Mouse (Mus musculus) heart, adult 8-10 months (tissue): ENCODE results near the gene Hist1h4b. TPM values are rescaled to one million over a fixed set of nuclear protein-coding genes. Genes with fewer than 3 reads are reported as not detected.

Source experiments
- DNase-seq: peaks from one replicate; pipeline ENCODE4 v3.0.0; 2022; ENCODE audit warnings: low spot score
- microRNA-seq: library from miRNA; unstranded; fragments of <30 nt; microRNA quantifications from one replicate; pipeline ENCODE4 v1.2.0, GENCODE M21; 2022
- total RNA-seq, 4 experiments: library from RNA; stranded (reverse); gene quantifications; 2 replicates each; pipeline ENCODE4 v1.2.4; 2022

Hist1h4b gene
- total RNA-seq, 4 experiments from 2014 or later = 5.4 to 9.6 (median 6.8) TPM

DNA sequence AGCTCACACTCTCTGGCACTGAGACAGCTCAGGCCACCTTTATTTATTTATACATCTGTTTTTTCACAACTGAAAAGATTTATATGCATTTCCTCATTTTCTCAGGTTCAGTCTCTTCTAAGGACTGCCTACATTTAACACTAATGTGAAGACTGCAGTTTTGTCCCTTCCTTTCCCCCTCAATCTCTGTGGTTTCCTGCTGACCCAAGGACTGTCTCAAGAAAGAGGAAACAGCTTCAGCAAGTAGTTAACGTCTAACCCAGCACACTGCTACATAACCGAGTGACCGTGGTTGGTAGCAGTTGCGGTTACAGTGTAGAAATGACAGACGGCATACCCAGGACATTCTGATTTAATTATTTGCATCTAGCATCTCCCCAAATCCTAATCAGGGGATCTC lies 42.6 kb downstream of the Hist1h4b start:
- no peak for DNase-seq

DNA sequence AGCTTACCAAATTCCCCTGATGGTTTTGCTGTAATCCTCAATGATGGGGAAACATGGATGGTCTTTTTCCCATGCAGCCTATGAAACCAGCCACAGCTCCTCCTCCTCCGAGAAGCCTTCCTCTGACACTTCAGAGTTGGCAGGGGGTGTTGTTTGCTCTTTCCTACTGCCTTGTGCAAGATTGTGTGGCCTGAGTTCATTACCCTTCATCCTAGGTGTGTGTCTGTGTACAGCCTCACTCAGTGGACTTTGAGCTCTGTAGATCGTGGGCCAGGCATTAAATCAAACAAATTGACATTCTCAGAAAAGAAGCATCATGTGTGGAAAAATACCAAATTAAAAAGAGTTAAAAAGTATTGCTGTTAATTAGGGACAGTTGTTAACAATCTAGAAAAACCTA lies 47.7 kb downstream of the Hist1h4b start:
- no peak for DNase-seq

DNA sequence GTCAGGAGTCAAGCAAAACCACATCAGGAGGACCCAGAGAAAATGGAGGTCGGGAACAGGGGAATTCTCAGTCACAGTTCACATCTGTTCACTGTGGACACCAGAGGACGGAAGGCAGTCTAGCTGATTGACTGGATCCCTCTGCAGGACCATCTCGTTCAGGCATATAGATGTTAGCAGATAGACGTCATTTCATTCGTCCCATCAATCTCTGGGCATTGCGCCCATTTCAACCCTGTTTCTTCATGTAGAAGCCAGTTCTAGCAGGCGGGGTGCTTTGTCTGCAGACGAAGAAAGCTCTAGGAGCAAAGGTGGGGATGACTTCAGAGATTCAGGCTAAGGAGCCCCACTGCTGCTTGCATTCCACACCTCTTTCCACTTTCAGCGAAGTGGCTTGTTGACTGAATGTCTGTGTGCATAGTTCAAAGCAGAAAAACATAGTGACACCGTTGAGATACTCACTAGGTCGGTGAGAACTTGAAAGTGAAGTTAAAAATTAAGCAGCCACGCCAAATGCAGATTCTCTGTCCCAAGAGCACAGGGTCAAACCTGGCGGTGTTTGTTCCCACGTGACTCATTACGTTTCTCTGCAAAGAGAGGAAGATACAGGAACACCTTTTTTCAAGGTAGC lies 49.7 kb downstream of the Hist1h4b start, which contains the start of gene Slc17a2:
Slc17a2 (plus strand) TSS at position 572 of the 631 bp plus-strand sequence.
- no peak for DNase-seq

Small RNAs within 50 kb of the gene (microRNA-seq; reads per million reads assigned to microRNA genes)
- not detected for gene Gm44314
- not detected for gene Gm44484

Other genes with a start within 250 kb of the Hist1h4b start
- 100 to 1,000 TPM; 231 to 254 (median 246) TPM for gene Hist1h4h, start 226.0 kb upstream of the Hist1h4b start, total RNA-seq
- gene Hist1h2af, start 223.1 kb upstream of the Hist1h4b start, total RNA-seq = 10 to 100 TPM in 1 of 4 experiments, 1 to 10 TPM in 3; 2.4 to 17.9 (median 5.5) TPM
- 1 to 10 TPM; 3.4 to 5.0 (median 3.8) TPM for gene Hist1h3g, start 221.6 kb upstream of the Hist1h4b start, total RNA-seq
- gene Hist1h2bh, start 213.6 kb upstream of the Hist1h4b start, total RNA-seq = 1 to 10 TPM in 2 of 4 experiments, under 1 TPM in 2; 0.91 to 1.3 (median 1.1) TPM
- 1 to 10 TPM; 4.6 to 6.3 (median 5.7) TPM for gene Hist1h3f, start 213.0 kb upstream of the Hist1h4b start, total RNA-seq
- gene Hist1h4f, start 205.4 kb upstream of the Hist1h4b start, total RNA-seq = 10 to 100 TPM; 18.8 to 31.0 (median 26.5) TPM
- gene Hist1h1d, start 203.8 kb upstream of the Hist1h4b start, total RNA-seq = 1 to 10 TPM; 1.2 to 1.5 (median 1.4) TPM
- 10 to 100 TPM; 13.1 to 17.7 (median 13.5) TPM for gene Hist1h3e, start 194.6 kb upstream of the Hist1h4b start, total RNA-seq
- gene Hist1h2ae, start 185.8 kb upstream of the Hist1h4b start, total RNA-seq = 1 to 10 TPM in 3 of 4 experiments, not detected in 1; 1.4 to 4.9 (median 1.6) TPM
- 10 to 100 TPM; 18.1 to 34.4 (median 24.0) TPM for gene Hist1h2bg, start 185.6 kb upstream of the Hist1h4b start, total RNA-seq
- 10 to 100 TPM in 2 of 4 experiments, 1 to 10 TPM in 2; 5.9 to 13.7 (median 10.7) TPM for gene Hist1h2bf, start 182.8 kb upstream of the Hist1h4b start, total RNA-seq
- gene Hist1h2ad, start 182.6 kb upstream of the Hist1h4b start, total RNA-seq = 1 to 10 TPM; 1.8 to 4.3 (median 2.7) TPM
- 1 to 10 TPM; 1.1 to 4.0 (median 2.0) TPM for gene Hist1h3d, start 181.2 kb upstream of the Hist1h4b start, total RNA-seq
- gene Hist1h4d, start 175.4 kb upstream of the Hist1h4b start, total RNA-seq = 10 to 100 TPM; 42.4 to 50.0 (median 46.1) TPM
- 10 to 100 TPM; 11.6 to 13.8 (median 12.6) TPM for gene Hist1h2be, start 135.9 kb upstream of the Hist1h4b start, total RNA-seq
- 10 to 100 TPM; 27.4 to 44.8 (median 35.5) TPM for gene Hist1h1e, start 134.5 kb upstream of the Hist1h4b start, total RNA-seq
- gene Hist1h2ac, start 73.1 kb upstream of the Hist1h4b start, total RNA-seq = 1 to 10 TPM; 1.1 to 1.6 (median 1.3) TPM
- 10 to 100 TPM; 74.6 to 82.2 (median 76.6) TPM for gene Hist1h2bc, start 72.8 kb upstream of the Hist1h4b start, total RNA-seq
- under 1 TPM in 1 of 4 experiments, not detected in 3; 0.30 TPM for gene Hist1h1t, start 61.2 kb upstream of the Hist1h4b start, total RNA-seq
- gene Hist1h4c, start 58.6 kb upstream of the Hist1h4b start, total RNA-seq = 10 to 100 TPM; 37.9 to 55.9 (median 45.3) TPM
- 10 to 100 TPM; 58.1 to 66.0 (median 61.5) TPM for gene Hfe, start 46.2 kb upstream of the Hist1h4b start, total RNA-seq
- gene Hist1h1c, start 18.2 kb upstream of the Hist1h4b start, total RNA-seq = 100 to 1,000 TPM; 145 to 209 (median 187) TPM
- gene Hist1h3c, start 11.4 kb upstream of the Hist1h4b start, total RNA-seq = 1 to 10 TPM in 2 of 4 experiments, under 1 TPM in 1, not detected in 1; 0.82 to 5.6 (median 2.3) TPM
- gene Hist1h2bb, start 10.3 kb upstream of the Hist1h4b start, total RNA-seq = 1 to 10 TPM; 2.6 to 6.9 (median 4.0) TPM
- 1 to 10 TPM in 3 of 4 experiments, not detected in 1; 2.4 to 8.4 (median 4.0) TPM for gene Hist1h2ab, start 5.9 kb upstream of the Hist1h4b start, total RNA-seq
- 10 to 100 TPM in 1 of 4 experiments, 1 to 10 TPM in 3; 2.4 to 16.9 (median 4.5) TPM for gene Hist1h3b, start 4.7 kb upstream of the Hist1h4b start, total RNA-seq
- 10 to 100 TPM in 1 of 4 experiments, 1 to 10 TPM in 3; 4.1 to 10.2 (median 5.4) TPM for gene Hist1h4a, start 4.2 kb downstream of the Hist1h4b start, total RNA-seq
- 1 to 10 TPM; 1.8 to 10.0 (median 6.6) TPM for gene Hist1h3a, start 5.4 kb downstream of the Hist1h4b start, total RNA-seq
- 1 to 10 TPM; 3.3 to 5.0 (median 4.0) TPM for gene Hist1h1a, start 6.7 kb downstream of the Hist1h4b start, total RNA-seq
- gene Trim38, start 12.9 kb downstream of the Hist1h4b start, total RNA-seq = not detected
- gene Slc17a2, start 50.0 kb downstream of the Hist1h4b start, total RNA-seq = not detected
- not detected for gene Slc17a3, start 82.4 kb downstream of the Hist1h4b start, total RNA-seq
- gene Slc17a1, start 110.7 kb downstream of the Hist1h4b start, total RNA-seq = not detected
- gene Slc17a4, start 158.0 kb downstream of the Hist1h4b start, total RNA-seq = not detected
- gene Hist1h2ba, start 177.1 kb downstream of the Hist1h4b start, total RNA-seq = not detected
- gene Hist1h2aa, start 177.4 kb downstream of the Hist1h4b start, total RNA-seq = not detected
- gene Scgn, start 234.2 kb downstream of the Hist1h4b start, total RNA-seq = not detected